Mouse (Mus musculus) skeletal muscle tissue, adult 2 months (tissue): ENCODE data around the gene Abcc10.

Source experiments
- DNase-seq: peaks from one replicate; pipeline ENCODE4 v3.0.0-alpha.2; 2012; ENCODE audit warnings: low read depth, low spot score

The Abcc10 gene

DNA sequence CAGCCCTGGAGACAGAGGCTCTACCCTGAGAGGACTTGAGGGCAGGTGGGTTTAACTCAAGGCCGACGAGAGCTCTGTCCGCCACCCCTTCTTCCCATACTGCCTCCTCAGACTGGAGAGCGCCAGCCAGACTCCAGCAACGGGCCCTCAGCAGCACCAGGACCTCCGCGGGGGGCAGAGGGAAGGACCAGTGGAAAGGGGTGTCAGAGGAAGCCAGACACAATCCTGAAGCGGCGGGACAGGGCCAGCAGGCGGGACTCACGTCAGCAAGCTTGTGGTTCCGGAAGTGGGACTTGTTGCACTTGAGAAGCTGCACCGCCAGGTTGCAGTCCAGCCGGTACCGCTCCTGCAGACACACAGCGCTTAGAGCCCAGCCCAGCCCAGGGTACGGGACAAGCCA, 68.5 kb downstream of the Abcc10 start:
- DNase-seq: no peak

DNA sequence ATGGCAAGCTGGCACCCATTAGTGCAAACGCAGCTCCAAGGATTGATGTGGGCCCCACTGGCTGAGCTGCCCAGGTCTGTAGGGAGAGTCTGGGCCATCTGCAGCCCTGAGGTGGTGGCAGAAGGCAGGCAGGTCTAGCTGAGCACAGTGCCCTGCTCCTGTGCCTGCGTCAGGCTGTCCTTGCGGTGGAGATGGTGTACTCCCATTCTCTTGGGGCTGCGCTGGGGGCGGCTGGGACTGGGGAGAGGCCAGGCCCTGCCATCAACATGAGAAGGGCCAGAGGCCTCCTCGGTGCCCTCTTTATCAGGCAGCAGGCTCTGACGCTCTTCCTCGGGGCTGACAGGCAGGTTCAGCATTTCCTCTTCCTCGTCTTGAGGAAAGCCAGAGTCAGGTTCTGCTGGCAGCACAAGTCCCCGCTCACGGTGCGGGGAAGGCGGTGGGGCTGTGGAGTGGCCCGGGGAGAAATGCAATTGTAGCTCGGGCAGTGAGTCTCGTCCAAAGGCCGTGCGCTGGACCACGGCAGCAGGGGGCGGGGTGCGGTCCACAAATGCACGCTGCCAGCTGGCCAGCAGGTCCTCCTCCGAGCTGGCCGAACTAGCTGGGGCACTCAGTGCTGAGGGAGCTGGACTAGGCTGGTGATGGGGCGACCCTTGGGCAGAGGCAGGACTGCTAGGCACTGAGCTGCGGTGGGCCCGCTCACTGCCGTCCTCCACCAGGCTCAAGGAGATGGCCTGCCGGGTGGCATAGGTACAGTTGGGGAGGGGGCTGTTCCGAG, 69.7 kb downstream of the Abcc10 start:
- DNase-seq: no peak

DNA sequence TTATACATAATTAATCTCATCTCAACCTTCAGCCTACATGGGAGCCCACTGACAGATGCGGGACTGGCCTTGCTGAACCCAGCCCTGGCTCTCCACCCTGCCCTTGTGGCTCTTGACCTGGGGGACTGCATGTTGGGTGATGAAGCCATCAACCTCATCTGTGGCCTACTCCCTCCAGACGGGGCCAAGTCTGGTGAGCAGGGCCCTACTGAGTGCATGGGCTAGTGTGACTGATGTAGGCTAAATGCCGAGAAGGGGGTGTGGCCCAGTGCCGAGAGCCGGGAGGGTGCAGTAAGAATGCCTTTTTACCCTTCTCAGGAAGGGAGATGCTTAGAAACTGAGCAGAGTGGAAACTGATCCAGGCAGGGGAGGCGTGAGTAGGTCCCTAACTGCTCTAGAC, 73.0 kb downstream of the Abcc10 start:
- DNase-seq: no peak

- DNase-seq: no peak
These were observed 74.0 kb downstream of the Abcc10 start for GRCm38 (mm10) chr17:46254106-46254505.

- DNase-seq: peak; percentile 71
These were observed 74.6 kb downstream of the Abcc10 start, which contains the start of gene Lrrc73 for GRCm38 (mm10) chr17:46253452-46254084. Gene Lrrc73 (plus strand): TSS chr17:46253531.
